Mouse (Mus musculus): ENCODE measurements around the gene Anapc15. TPM values are rescaled to one million over a fixed set of nuclear protein-coding genes. Genes with fewer than 3 reads are reported as not detected.

The Anapc15 gene
- total RNA-seq, 2 experiments from 2014 or later, result 27.4 to 33.2 TPM

Small RNA genes within 50 kb of the gene (microRNA-seq; reads per million reads assigned to microRNA genes)
- gene Gm22655, result not detected

Other genes starting within 250 kb of the Anapc15 start
- gene Clpb, start 200.1 kb upstream of the Anapc15 start, total RNA-seq (2021), result 10 to 100 TPM; 73.1 to 94.5 TPM
- gene Phox2a, start 45.4 kb upstream of the Anapc15 start, total RNA-seq (2021), result 10 to 100 TPM; 17.3 to 19.4 TPM
- 10 to 100 TPM; 81.8 to 82.2 TPM for gene Inppl1, start 25.5 kb upstream of the Anapc15 start, total RNA-seq (2021)
- 1 to 10 TPM; 2.1 to 7.1 TPM for gene Folr2, start 6.5 kb upstream of the Anapc15 start, total RNA-seq (2021)
- 1 to 10 TPM in 1 of 2 experiments, not detected in 1; 4.9 TPM for gene Folr1, start 7.1 kb downstream of the Anapc15 start, total RNA-seq (2021)
- gene Lamtor1, start 42.2 kb downstream of the Anapc15 start, total RNA-seq (2021), result 100 to 1,000 TPM in 1 of 2 experiments, 10 to 100 TPM in 1; 99.1 to 110 TPM
- gene Tomt, start 42.6 kb downstream of the Anapc15 start, total RNA-seq (2021), result not detected
- gene Lrrc51, start 70.2 kb downstream of the Anapc15 start, total RNA-seq (2021), result 10 to 100 TPM; 13.8 to 14.9 TPM
- gene Numa1, start 70.4 kb downstream of the Anapc15 start, total RNA-seq (2021), result 100 to 1,000 TPM; 153 to 161 TPM
- 1 to 10 TPM; 7.6 to 9.6 TPM for gene Il18bp, start 155.0 kb downstream of the Anapc15 start, total RNA-seq (2021)
- gene Rnf121, start 201.8 kb downstream of the Anapc15 start, total RNA-seq (2021), result 10 to 100 TPM; 33.0 to 38.6 TPM
- gene Xndc1, start 201.8 kb downstream of the Anapc15 start, total RNA-seq (2021), result 10 to 100 TPM in 1 of 2 experiments, 1 to 10 TPM in 1; 9.7 to 12.2 TPM
- gene Xntrpc, start 202.0 kb downstream of the Anapc15 start, total RNA-seq (2021), result 1 to 10 TPM in 1 of 2 experiments, under 1 TPM in 1; 0.70 to 1.0 TPM
- gene Trpc2, start 219.4 kb downstream of the Anapc15 start, total RNA-seq (2021), result under 1 TPM in 1 of 2 experiments, not detected in 1; 0.46 TPM
- not detected for gene Art1, start 238.0 kb downstream of the Anapc15 start, total RNA-seq (2021)
- gene Art5, start 245.8 kb downstream of the Anapc15 start, total RNA-seq (2021), result not detected

Measured in adrenal gland, postnatal 36 days (tissue).